Mouse (Mus musculus): ENCODE measurements around the gene Nek8.

Gene Nek8

DNA sequence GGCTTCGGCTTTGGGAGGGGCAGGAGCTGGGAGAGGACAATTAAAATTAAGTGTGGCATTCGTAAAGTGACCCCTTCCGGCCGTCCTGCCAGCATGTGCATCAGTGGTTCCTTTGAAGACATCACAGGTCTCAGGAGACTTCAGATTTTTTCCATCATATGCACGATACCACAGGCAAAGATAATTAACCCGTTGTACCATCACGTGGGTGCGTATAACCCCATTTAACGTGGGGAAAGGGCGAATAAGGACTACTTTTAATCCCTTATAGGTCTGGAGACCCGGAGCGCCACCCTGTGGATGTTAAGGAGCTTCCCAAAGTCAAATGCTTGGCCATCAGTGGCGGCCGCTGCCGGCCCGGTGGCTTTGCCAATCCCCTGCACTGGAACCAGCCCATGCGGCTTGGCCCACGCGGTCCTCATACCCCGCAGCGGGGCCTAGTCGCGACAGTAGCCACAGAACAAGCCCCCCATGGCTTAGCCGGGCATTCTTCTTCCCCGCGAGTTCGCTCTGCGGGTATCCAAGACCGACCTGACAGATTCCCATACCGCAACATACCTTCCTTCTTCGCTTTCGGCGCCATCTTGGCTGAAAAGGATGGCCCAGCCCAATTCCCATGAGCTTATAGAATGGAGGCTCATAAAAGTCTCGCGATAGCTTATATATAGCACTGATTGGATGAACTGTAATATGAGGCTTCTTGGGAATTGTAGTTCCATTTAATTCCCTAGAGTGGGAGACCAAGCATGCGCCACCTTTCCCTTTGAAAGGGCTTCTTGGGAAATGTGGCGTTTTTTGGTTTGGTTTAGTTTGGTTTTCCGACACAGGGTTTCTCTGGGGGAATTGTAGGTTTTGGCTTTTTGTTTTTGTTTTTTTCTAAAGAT, 6.7 kb upstream of the Nek8 start, which contains the start of gene Rpl23a:
TSS of gene Rpl23a (minus strand) at position 624 of the 884 bp plus-strand sequence.
- DNase-seq = peak; percentile 87

DNA sequence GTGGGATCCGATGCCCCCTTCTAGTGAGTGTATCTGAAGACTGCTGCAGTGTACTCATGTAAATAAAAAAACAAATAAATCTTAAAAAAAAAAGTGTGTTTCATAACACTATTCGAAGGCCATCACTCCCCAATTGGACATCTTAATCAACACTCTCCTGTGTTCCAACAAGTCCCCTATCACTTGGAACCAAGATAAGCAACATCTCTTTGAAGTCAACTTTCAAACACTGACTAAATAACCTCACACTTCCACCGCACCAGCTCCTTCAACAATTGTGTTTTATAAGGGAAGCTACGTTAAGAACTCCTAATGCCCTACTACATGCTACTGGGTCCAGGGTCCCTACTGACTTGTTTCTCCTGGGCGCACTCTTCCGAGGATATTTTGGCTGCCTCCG, 6.0 kb upstream of the Nek8 start:
- DNase-seq = no peak

DNA sequence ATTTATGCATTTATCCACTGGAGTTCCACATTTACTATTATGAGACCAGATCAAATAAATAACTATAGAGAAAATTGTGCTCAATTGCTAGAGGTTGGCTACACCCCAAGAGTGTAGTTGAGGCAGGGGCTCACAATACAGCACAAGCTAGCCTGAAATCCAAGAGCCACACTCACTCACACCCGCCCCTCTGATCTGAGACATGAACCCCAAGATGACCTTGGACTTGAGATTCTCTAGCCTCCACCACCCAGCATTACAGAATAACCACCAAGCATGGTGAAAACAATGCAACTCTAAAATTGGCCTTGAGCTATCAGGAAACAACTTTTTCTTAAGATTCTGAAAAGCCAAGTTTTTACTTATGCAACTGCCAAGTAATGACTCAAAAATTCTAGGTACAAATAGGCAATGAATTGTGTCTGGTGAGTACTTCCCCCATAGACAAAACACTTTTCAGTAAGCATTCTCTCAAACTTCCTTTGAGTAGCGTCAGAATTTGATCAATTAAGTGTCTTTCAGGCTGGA, 5.4 kb upstream of the Nek8 start:
- DNase-seq = no peak

DNA sequence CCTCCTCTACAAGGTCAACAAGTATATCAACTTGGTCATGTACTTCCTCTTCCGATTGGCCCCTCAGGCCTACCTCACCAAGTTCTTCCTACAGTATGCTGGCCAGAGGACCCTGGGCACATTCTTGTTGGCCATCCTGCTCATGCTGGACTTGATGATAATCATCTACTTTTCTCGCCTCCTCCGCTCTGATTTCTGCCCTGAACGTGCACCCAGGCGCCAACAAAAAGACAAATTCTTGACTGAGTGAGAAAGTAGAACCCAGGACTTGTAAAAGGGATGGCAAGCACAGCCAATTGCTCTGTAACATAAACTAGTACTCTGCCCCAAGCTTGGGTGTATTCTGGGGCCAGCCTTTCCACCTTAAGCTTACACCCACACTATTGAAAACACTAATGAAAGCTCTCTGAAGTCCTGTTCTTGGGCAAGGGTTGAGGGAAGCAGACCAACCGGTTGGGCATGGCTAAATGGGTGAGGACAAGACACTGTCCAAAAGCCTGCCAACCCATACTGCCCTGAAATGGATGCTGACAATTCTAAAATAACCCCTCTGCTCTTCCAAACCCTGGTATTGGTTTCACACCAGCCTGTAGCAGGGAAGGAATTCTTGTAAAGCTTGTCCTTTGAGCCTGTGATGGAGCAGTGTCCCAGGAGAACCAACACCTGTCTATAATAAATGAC, 3.7 kb upstream of the Nek8 start:
- DNase-seq = no peak

DNA sequence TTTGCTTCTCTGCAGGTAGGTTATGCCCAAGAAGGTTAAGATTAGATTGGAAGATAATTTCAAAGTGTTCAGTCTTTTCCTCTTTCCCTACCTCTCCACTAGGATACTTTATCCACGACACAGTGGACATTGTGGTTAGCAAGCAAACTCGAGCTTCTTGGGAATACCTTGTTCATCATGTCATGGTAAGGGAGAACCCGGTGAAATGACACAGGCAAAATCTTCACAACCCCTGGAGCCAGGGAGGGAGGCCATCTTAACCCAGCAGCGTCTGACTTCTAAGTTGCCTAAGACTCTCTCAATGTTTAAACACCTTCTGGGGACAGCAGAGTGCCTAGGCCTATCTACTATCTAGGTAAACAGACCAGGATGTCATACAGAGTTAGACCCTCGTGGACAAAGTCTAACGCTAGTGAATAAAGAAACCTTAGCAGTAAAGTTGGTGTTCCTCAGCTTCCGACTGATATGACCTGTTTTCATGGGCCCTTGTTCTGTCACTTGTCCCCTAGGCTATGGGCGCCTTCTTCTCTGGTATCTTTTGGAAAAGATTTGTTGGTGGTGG, 3.0 kb upstream of the Nek8 start:
- DNase-seq = no peak

DNA sequence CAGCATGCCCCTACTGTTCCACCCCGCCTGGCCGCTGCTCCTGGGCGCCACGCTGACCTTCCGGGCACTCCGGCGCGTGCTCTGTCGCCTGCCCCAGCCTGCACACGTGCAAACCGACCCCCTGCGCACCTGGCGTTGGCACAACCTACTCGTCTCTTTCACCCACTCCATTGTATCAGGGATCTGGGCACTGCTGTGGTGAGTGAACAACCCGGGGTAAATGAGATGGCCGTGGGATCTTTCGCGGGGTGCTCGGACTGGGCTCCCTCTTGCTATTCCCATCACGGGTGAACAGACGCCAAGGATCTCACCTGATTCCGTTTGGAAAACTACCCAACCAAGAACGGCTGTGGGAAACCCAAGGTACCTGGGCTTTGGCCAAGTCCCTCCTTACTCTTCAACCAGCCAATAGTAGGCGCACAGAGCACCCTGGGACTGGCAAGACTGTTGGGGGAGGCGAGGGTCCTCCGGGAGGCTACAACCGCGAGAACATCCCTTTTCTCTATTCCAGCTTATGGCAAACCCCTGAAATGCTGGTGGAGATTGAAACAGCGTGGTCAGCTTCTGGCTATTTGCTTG, 2.5 kb upstream of the Nek8 start:
- no peak for DNase-seq

DNA sequence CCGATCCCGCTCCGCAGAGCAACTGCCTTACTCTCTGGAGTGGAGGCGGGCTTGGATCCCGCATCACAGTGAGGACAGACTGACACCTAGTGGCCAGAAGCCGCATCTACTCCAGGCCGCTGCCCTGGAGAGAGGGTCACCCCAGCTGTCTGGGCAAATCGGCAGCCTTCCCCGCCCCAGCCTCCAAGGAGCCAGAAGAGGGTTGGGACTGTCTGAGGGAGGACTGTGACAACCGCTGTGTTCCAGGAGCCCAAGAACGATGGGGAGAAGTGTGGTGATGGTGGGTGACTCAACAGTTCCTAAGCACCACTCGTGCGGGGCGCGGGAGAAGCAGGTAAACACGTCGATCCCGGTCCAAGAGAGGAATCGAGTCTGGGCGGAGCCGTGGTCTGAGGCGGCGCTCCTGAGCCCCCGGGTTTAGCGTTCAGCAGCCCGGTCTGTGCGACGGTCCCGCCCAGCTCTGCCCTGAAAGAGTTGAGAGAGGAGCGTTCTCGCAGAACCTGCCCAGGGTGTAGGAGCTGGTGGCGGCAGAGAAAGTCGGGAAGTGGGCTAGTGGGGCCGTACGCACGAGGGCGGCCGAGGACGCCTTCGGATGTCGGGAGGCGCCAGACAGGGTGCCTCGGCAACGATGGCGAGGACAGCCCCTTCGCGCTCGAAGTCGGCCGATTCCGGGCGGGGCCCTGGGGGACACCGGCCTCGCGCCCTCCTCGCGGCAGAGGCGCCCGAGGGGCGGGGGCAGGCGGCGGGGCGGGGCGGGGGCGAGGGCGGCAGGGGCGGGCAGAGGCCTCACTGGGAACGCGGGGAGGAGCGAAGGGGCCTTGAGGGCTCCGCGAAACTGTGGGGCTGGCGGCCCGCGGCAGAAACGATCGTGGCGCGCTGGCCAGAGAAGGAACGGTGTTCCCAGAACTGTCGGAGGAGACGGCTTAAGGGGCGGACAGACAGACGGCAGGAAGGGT, 1.7 kb upstream of the Nek8 start:
- DNase-seq = peak; percentile 90

DNA sequence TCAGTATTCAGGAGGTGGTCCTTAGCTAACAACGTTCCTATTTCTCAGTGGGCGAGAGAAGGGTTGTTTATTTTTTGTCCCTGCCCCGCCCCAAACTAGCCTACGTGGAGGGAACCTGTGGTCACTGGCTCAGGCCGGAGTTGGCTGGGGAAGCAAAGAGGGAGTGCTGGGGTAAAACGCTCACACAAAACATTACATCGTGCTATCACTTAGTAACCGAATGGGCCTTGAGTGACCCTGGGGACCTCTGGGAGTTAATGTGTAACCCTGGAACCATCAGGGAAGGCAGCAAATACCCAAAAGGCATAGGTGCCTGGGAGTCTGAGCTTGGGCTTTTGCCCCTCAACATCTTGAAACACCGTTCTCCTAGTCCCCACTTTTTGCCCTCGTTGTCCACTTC, 962 bp upstream of the Nek8 start:
- DNase-seq = no peak

DNA sequence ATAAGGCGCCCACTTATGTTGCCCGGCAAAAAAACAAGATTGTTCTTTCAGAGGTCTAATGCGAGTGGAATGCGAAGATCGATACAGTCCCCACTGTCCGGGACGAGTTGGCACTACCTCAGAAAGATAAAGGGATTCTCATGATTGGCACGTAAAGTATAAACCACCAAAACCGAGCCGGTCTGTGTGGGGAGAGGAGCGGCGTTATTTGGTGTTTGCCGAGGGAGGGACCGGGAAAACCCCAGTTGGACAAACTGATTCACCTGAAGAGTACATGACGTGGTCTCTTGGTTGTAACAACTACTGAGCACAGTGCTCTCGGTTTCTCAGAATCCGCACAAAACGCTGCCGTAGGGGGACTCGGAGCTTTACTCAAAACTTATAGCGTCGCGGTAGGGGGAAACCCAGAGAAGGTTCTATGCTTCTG, 443 bp upstream of the Nek8 start:
- no peak for DNase-seq

DNA sequence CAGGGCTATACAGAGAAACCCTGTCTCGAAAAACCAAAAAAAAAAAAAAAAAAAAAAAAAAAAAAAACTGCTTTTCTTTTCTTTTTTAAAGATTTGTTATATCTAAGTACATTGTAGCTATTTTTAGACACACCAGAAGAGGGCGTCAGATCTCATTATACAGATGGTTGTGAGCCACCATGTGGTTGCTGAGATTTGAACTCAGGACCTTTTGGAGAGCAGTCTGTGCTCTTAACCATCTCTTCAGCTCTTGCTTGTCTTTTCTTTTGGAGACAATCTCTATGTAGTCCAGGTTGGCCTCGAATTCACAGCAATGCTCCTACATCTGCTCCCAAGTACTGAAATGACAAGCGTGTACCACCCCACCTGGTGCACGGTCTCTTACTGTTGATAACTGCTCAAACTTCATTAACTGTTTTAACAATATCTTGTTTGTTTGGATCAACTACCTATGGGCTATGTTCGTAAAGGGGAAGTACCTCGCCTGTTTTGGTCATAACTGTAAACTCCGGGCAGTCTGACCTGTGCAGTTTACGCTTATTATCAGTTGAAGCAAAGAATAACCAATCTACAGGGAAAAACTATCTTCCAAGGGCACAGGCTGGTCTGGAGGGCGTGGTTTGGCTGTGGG, 589 bp downstream of the Nek8 start:
- DNase-seq = no peak

DNA sequence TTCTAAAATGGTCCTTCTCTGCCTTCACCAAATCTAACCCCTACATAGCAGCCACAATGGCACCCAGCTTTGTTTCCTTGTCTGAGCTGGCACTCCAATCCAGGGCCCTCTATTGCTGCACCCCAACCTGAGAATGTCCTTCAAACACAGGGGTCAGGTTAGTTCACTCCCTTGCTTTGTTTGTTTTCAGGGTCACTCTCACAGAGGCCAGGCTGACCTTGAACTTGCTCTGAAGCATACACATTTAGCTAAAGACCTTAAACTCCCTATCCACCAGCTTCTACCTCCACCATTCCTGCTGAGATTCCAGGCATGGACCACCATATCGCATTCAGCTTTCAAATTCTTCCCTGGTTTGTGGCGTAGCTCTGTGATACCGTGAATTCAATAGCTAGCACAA, 2.0 kb downstream of the Nek8 start:
- DNase-seq = no peak

DNA sequence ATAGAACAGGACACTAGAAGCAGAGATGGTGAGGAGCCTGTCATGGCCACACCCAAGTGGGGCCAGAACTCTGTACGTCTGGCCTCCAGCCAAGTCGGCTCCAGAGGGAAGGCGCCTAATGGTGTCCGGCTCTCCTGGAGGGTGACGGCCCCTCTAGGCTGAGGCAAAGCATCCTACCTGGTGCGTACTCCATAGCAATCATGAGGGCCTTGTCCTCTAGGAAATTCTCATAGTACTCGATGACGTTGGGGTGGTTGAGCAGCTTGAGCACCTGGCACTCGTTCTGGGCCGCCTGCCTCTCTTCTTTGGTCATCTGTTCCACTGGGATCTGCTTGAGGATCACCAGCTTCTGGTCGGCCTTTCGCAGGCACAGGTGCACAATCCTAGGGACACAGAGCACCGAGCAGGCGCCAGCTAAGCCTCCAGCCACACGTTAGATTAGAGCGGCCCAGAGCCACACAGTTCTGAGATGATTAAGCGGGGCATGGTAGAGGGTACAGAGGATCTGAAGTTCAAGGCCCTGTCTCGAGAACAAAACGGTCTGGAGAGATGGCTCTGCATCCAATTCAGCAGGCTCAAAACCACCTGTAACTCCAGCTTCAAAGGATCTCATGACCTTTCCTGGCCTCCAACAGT, 3.6 kb downstream of the Nek8 start:
- no peak for DNase-seq

DNA sequence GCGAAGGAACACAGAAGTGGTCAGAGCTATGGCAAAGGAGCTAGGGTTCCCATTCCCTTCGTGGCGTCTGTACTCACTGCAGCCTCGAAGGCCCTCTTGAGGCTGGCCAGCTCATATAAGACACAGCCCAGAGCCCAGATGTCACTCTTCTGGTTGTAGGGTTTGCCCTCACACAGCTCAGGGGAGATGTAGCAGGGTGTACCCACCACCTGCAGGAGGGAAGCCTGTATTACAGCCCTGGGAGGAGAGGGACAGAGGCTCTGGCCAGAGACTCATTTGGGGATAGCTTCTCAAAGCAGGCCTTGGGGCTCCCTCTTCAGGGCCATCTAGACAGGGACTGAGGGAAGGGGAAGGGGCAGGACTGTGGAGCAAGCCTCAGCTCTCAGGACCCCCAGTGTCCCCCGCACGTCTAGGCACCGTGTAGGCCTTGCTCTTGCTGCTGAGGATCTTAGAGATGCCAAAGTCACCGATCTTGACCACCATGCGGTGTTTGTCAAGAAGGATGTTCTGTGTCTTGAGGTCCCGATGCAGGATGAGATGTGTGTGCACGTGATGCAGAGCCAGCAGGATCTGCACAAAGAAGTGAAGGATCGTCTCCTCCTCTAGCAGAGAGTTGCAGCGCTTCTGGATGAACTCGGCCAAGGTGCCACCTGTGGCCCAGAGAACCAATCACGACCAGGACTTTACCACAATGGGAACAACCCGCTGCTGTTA, 4.3 kb downstream of the Nek8 start:
- DNase-seq = no peak

DNA sequence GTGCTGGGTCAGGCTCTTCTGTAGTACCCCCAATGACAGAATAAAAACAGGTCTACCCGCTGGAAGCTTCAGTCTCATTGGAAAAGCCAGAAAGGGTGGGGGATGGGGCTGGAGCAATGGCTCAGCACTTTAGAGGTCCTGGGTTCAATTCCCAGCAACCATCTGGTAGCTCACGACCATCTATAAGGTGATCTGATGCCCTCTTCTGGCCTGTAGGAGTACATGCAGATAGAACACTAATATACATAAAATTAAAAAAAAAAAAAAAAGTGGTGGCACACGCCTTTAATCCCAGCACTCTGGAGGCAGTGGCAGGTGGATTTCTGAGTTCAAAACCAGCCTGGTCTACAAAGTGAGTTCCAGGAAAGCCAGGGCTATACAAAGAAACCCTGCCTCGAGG, 5.1 kb downstream of the Nek8 start:
- DNase-seq = no peak

DNA sequence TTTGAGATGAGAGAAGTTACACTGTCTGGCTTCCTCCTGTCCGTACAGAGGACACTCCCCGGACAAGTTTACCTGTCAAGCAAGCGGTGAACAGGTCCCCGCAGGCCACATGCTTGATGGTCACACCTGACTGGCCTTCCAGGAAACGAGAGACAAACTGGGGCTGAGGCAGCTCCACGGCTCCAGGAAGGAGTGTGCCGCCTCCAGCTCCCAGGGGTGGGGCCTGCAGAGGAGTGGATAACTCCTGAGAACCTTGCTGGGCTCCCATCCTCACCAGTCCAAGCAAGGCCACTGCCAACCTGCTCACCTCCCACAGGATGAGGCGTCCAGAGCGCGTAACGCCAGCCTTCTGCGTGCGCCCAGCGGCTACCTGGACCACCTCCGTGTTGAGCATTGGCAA, 6.2 kb downstream of the Nek8 start:
- DNase-seq = no peak

DNA sequence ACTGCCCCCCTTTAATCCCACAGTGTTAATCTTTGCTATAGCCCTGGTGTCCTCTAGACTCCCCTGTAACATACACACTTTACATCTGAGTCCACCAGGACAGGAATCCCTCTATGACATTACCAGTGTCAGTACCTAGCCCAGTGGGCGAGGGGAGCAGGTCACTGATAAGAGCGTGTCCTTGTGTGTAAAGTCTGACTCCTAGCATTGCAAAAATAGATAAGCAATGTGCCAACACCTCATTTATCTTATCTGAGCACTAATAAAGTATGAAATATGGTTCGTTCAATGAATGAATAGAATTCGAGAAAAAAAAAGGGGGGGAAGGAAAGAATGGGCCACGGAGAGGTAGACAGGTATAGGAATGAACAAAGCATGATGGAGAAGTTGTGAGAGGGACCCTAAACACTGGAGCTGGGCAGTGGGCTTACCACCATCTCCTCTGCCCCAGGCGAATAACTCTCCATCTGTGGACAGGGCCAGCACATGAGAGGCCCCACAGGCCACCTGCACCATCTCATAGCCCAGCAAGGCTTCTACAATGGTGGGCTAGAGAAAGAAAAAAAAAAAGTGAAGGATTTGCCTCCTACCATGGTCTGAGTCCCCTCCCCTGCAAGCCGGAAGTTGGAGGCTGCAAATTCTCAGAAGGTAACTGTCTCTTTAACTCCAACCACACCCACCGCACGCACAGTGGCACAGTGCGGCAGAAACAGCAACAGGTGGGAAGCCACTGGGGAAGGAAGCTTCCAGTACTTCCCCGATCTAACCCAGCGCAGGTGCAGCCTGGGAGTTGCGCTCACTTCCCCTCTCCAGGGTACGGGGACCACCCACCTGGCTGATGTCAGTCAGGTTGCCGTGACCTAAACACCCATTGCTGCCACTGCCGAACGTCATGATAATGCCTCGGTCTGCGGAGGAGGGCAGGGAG, 7.7 kb downstream of the Nek8 start:
- no peak for DNase-seq

DNA sequence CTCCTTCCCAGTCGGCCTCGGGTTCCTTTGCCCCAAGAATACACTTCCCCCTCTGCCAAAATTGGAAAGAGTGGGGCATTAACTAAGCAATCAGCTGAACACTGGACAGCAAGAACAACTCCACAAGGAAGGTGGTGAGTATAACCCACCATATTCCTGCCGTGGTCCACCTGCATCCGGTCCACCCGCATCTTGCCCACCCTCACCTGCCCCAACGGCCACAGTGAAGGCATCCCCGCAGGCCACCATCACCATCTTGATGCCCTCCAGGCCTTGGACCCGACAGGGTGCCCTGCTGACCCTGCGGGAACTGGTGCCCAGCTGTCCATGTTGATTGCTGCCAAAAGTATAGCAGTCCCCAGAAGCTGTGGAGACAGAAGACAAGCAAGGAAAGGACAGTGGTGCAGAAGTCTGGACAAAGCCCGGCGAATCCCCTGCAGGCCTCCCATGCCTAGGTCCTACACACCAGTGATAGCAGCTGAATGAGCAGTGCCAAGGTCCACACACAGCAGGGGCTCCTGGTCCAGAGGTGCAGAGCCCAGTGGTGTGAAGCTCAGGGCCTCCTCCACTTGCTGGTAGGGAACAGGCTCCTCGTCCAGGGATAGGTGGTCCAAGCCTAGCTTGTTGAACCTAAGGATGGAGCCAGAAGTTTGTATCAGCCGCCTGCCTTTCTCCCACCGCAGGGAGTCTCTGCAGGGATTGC, 9.1 kb downstream of the Nek8 start:
- DNase-seq = no peak

DNA sequence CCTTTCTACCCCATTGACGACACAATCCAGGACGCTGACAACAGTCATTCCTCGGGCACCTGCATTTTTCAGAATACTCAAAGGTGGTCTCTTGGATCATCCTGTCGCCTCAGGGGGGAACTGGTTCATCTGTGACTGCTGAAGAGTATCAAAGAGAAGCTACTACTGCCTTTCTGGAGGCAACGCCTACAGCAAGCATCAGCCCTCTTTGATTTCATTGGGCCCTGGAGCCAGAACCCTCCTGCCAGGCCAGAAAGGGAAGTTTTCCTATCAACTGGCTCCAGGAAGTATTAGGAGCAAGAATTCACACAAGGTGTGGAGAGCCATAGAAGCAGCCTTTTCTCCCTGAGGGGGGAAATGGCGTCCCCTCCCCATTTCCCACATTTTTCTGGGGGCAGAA, 9.8 kb downstream of the Nek8 start:
- no peak for DNase-seq

DNA sequence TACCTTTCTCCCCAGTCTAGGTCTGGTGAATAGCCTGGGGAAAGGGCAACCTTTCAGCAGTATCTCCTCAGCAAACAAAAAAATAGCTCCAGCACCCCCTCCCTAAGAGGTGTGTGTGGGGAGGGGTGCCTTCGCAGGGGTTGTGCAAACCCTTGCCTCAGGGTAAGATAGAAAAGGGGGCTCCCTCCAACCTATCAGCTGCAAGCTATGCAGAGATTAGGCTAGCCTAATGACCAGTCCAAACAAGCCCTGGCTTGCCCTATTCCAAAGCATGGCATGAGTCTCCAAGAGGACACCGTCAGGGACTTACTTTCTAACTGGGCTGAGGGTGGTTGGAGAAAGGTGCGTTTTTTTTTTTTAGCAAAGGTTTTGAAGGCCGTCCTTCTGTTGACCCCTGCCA, 10.3 kb downstream of the Nek8 start:
- DNase-seq = no peak
